Mouse (Mus musculus) thymus, adult 2 months (tissue): ENCODE data around the gene Rnf26.

Experiments
- CTCF ChIP-seq: fragments of 200-500 bp; IDR thresholded peaks from 2 replicates; pipeline ENCODE4 v1.5.1; 2012; ENCODE audit warnings: mild to moderate bottlenecking, control low read depth, low read length, moderate library complexity, borderline replicate concordance; ENCODE audit not compliant: control insufficient read depth, poor library complexity, insufficient read depth; ENCODE audit errors: extremely low read depth
- POLR2A ChIP-seq: fragments of 200-500 bp; IDR thresholded peaks from 2 replicates; pipeline ENCODE4 v1.6.1; 2012; ENCODE audit warnings: mild to moderate bottlenecking, low read length, control low read depth, moderate library complexity; ENCODE audit not compliant: control insufficient read depth, poor library complexity, insufficient read depth; ENCODE audit errors: extremely low read depth

- TF ChIP-seq POLR2A (no peak), CTCF (no peak)
Observed at GRCm38 (mm10) chr9:44095781-44096180, 17.5 kb downstream of the Rnf26 start.
